Mouse (Mus musculus) kidney, embryonic 16.5 days (tissue): ENCODE results near the gene Ap1m2. TPM values are rescaled to one million over a fixed set of nuclear protein-coding genes. Genes with fewer than 3 reads are reported as not detected.
"Not testable (repeated sequence)": the region's sequence is repeated elsewhere in the genome, so short reads cannot be mapped to it uniquely, and the experiment has no call there.

Experiments
- ATAC-seq: fragments of 200-750 bp; cut with Nextera tagmentation; 2 replicates; pipeline ENCODE4 v1.8.0; 2017; ENCODE audit warnings: moderate TSS enrichment; ENCODE audit not compliant: low FRiP score, low TSS enrichment
- H3K27ac ChIP-seq: fragments of 300-500 bp; sonication (generic); 2 replicates; pipeline ENCODE4 v1.5.1; 2014; ENCODE audit warnings: low read length
- H3K27me3 ChIP-seq: fragments of 300-500 bp; sonication (generic); 2 replicates; pipeline ENCODE4 v1.6.1; 2014; ENCODE audit warnings: low read length, control low read depth, mixed read lengths; ENCODE audit not compliant: insufficient read depth
- H3K36me3 ChIP-seq: fragments of 300-500 bp; sonication (generic); 2 replicates; pipeline ENCODE4 v1.6.1; 2014; ENCODE audit warnings: low read length, control low read depth, mixed read lengths; ENCODE audit not compliant: insufficient read depth
- H3K4me1 ChIP-seq: fragments of 300-500 bp; sonication (generic); 2 replicates; pipeline ENCODE4 v1.6.1; 2014; ENCODE audit warnings: low read length, control low read depth, mixed read lengths; ENCODE audit not compliant: insufficient read depth
- H3K4me2 ChIP-seq: fragments of 300-500 bp; sonication (generic); replicated peaks from 2 replicates; pipeline ENCODE4 v1.6.1; 2014; ENCODE audit warnings: low read depth, low read length
- H3K4me3 ChIP-seq: fragments of 300-500 bp; sonication (generic); 2 replicates; pipeline ENCODE4 v1.5.1; 2014; ENCODE audit warnings: mild to moderate bottlenecking, low read length
- H3K9ac ChIP-seq: fragments of 300-500 bp; sonication (generic); replicated peaks from 2 replicates; pipeline ENCODE4 v1.6.1; 2014; ENCODE audit warnings: low read length
- H3K9me3 ChIP-seq: fragments of 300-500 bp; sonication (generic); 2 replicates; pipeline ENCODE4 v1.6.1; 2016; ENCODE audit warnings: low read length, control low read depth
- WGBS: fragments of 180-500 bp; shearing (Covaris S2); extraction: QIAGEN DNeasy Blood & Tissue Kit; methylation state at CpG from one replicate; pipeline ENCODE4 v1.1.7; 2014; 5-methylcytosine and 5-hydroxymethylcytosine counted together
- polyA plus RNA-seq: library from polyadenylated mRNA; unstranded; fragments of >200 nt; fragmentation: Nextera tagmentation; extraction: Ambion mirVana; gene quantifications from 2 replicates; pipeline ENCODE4 v1.2.1, GENCODE M21; 2015

The Ap1m2 gene
- polyA plus RNA-seq, 1 experiment from 2014 or later, result 48.9 TPM

GRCm38 (mm10) chr9:21329041-21329440 lies 16.9 kb upstream of the Ap1m2 start:
- Histone ChIP-seq H3K4me2 (no peak overlapping the region), H3K4me1 (peaks cover 16% of the 10 kb centered on the region), H3K9ac (no peak overlapping the region), H3K27me3 (no peaks in the 10 kb centered on the region), H3K27ac (no peak overlapping the region), H3K36me3 (peaks cover 7% of the 10 kb centered on the region; the same call in 1 of the 2 replicates), H3K9me3 (no peaks in the 10 kb centered on the region), H3K4me3 (no peak overlapping the region)
- WGBS, result 67% methylated on average over 3 of the region's 5 CpGs
- ATAC-seq, result no peak

DNA sequence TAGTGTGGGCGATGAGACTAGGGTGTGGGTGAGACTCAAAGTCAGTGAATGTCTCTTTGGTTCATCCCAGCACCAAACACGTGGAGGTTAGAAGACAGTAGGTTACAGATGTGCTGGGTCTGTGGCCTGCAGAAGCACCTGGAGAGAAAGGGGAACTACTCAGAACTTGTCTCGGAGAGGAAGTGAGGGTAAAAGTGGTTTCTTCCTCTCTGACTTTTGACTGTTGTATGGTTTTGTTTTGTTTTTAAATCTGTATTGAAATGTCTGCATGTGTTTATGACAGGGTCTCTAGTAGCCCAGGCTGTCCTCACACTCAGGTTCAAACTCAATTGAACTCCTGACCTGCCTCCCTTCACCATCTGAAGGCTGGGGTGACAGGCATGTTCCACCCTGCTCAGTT lies 15.9 kb upstream of the Ap1m2 start:
- peaks cover 7% of the 10 kb centered on the region; the same call in 1 of the 2 replicates for H3K36me3 ChIP-seq
- peaks cover 12% of the 10 kb centered on the region for H3K4me1 ChIP-seq
- H3K9ac ChIP-seq, result no peak overlapping the region
- no peak overlapping the region for H3K4me3 ChIP-seq
- no peak overlapping the region for H3K4me2 ChIP-seq
- no peaks in the 10 kb centered on the region for H3K27me3 ChIP-seq
- H3K9me3 ChIP-seq, result no peaks in the 10 kb centered on the region
- H3K27ac ChIP-seq, result no peak overlapping the region
- WGBS, result 71% methylated on average over 3 of the region's 3 CpGs
- ATAC-seq, result no peak

- no peak overlapping the region for H3K4me3 ChIP-seq
- H3K36me3 ChIP-seq, result peaks cover 7% of the 10 kb centered on the region; the same call in 1 of the 2 replicates
- no peak for ATAC-seq
- WGBS, result 64% methylated on average over 3 of the region's 3 CpGs
- H3K4me2 ChIP-seq, result no peak overlapping the region
- no peaks in the 10 kb centered on the region for H3K9me3 ChIP-seq
- peaks cover 7% of the 10 kb centered on the region for H3K4me1 ChIP-seq
- H3K27ac ChIP-seq, result no peak overlapping the region
- no peaks in the 10 kb centered on the region for H3K27me3 ChIP-seq
- H3K9ac ChIP-seq, result no peak overlapping the region
Observed at GRCm38 (mm10) chr9:21327569-21327968, 15.4 kb upstream of the Ap1m2 start.

- Histone ChIP-seq H3K36me3 (peaks cover 5% of the 10 kb centered on the region; the same call in 1 of the 2 replicates), H3K27me3 (no peaks in the 10 kb centered on the region), H3K4me1 (peaks cover 16% of the 10 kb centered on the region), H3K9ac (no peak overlapping the region), H3K4me3 (no peak overlapping the region), H3K9me3 (no peaks in the 10 kb centered on the region), H3K27ac (no peak overlapping the region), H3K4me2 (no peak overlapping the region)
- ATAC-seq, result no peak
- 84% methylated on average over 11 of the region's 11 CpGs for WGBS
Observed at GRCm38 (mm10) chr9:21324269-21324668, 12.1 kb upstream of the Ap1m2 start.

DNA sequence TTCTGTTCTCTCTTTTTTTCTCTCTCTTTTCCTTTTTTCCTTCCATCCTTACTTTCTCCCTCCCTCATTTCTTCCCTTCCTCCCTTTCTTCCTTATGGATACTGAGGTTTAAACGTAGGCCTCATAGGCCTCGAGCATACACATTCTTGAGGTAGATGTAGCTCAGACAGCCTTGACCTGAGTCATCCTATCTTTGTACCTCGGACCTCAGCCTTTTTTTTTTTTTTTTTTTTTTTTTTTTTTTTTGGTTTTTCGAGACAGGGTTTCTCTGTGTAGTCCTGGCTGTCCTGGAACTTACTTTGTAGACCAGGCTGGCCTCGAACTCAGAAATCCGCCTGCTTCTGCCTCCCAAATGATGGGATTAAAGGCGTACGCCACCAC lies 10.8 kb upstream of the Ap1m2 start:
- H3K36me3 ChIP-seq, H3K27me3 ChIP-seq, H3K27ac ChIP-seq, H3K9me3 ChIP-seq, H3K4me3 ChIP-seq, ATAC-seq, H3K9ac ChIP-seq: not testable (repeated sequence)
- Histone ChIP-seq H3K4me1 (peaks cover 16% of the 10 kb centered on the region), H3K4me2 (0 out of 2 replicates have a peak overlapping the region, but pooled peaks have one; percentile 85)
- 87% methylated on average over 7 of the region's 8 CpGs for WGBS

GRCm38 (mm10) chr9:21322211-21322916 lies 10.2 kb upstream of the Ap1m2 start:
- WGBS, result 78% methylated on average over 19 of the region's 19 CpGs
- Histone ChIP-seq H3K36me3 (peaks cover 5% of the 10 kb centered on the region; the same call in 1 of the 2 replicates), H3K27ac (peak overlapping the region; percentile 58), H3K4me3 (peak overlapping the region; percentile 82), H3K27me3 (no peaks in the 10 kb centered on the region), H3K4me2 (peak overlapping the region; percentile 85), H3K9ac (peak overlapping the region; percentile 82; the same call in 1 of the 2 replicates), H3K9me3 (no peaks in the 10 kb centered on the region), H3K4me1 (peaks cover 16% of the 10 kb centered on the region)
- ATAC-seq, result no peak

DNA sequence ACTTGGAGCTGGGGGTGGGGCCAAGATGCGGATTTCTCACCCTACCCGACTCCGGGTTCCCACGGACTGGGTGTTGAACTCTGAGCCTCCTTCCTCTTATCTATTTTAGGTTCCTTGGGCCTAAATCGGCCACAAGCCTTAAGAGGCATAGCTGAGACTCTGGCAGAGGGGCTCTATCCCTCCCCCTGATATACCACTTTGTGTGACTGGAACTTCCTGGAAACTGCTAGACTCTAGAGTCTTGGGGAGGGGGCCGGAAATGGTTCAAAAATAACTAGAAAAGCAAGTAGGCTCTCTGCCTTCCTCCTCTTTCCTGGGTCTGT lies 9.3 kb upstream of the Ap1m2 start:
- Histone ChIP-seq H3K4me1 (peaks cover 16% of the 10 kb centered on the region), H3K27ac (peak overlapping the region; percentile 58), H3K36me3 (peaks cover 5% of the 10 kb centered on the region; the same call in 1 of the 2 replicates), H3K4me2 (peak overlapping the region; percentile 85), H3K9ac (peak overlapping the region; percentile 82), H3K9me3 (no peaks in the 10 kb centered on the region), H3K27me3 (no peaks in the 10 kb centered on the region), H3K4me3 (peak overlapping the region; percentile 82)
- WGBS, result 6% methylated on average over 6 of the region's 6 CpGs
- ATAC-seq, result peak; percentile 18; the same call in 1 of the 2 replicates

- Histone ChIP-seq H3K36me3 (peaks cover 5% of the 10 kb centered on the region; the same call in 1 of the 2 replicates), H3K27me3 (no peaks in the 10 kb centered on the region), H3K4me3 (peak within 1 kb of the TSS; percentile 82), H3K4me2 (peak within 1 kb of the TSS; percentile 85), H3K9ac (peak within 1 kb of the TSS; percentile 82), H3K9me3 (no peaks in the 10 kb centered on the region), H3K27ac (peak within 1 kb of the TSS; percentile 58), H3K4me1 (peaks cover 16% of the 10 kb centered on the region)
- under 1% methylated on average over 52 of the region's 52 CpGs for WGBS
- peak; percentile 93 for ATAC-seq
Observed at GRCm38 (mm10) chr9:21320619-21321512, 8.7 kb upstream of the Ap1m2 start, which contains the start of gene Slc44a2. Gene Slc44a2 (plus strand): TSS chr9:21320698.

- 16% methylated on average over 4 of the region's 4 CpGs for WGBS
- Histone ChIP-seq H3K4me3 (peak overlapping the region; percentile 82), H3K36me3 (peaks cover 5% of the 10 kb centered on the region; the same call in 1 of the 2 replicates), H3K27ac (no peak overlapping the region), H3K9ac (peak overlapping the region; percentile 49; the same call in 1 of the 2 replicates), H3K4me2 (peak overlapping the region; percentile 85), H3K4me1 (peaks cover 16% of the 10 kb centered on the region), H3K27me3 (no peaks in the 10 kb centered on the region), H3K9me3 (no peaks in the 10 kb centered on the region)
- ATAC-seq, result no peak; the same call in 1 of the 2 replicates
Observed at GRCm38 (mm10) chr9:21320280-21320618, 8.1 kb upstream of the Ap1m2 start.
